Mouse (Mus musculus) small intestine, adult 2 months (tissue): ENCODE measurements around the gene Pcdh20. TPM values are rescaled to one million over a fixed set of nuclear protein-coding genes. Genes with fewer than 3 reads are reported as not detected.

Experiments used
- H3K27ac ChIP-seq: fragments of 200-500 bp; 2 replicates; pipeline ENCODE4 v1.5.1; 2012; ENCODE audit warnings: low read depth, low read length, control low read depth, inconsistent platforms; ENCODE audit not compliant: insufficient read depth
- H3K27me3 ChIP-seq: fragments of 200-500 bp; 2 replicates; pipeline ENCODE4 v1.6.1; 2012; ENCODE audit warnings: mild to moderate bottlenecking, moderate library complexity, low read length, inconsistent platforms; ENCODE audit not compliant: control insufficient read depth, insufficient read depth
- H3K36me3 ChIP-seq: fragments of 200-500 bp; 2 replicates; pipeline ENCODE4 v1.6.1; 2012; ENCODE audit warnings: mild to moderate bottlenecking, low read length, control low read depth, inconsistent platforms; ENCODE audit not compliant: control insufficient read depth, insufficient read depth
- H3K4me1 ChIP-seq: fragments of 200-500 bp; 2 replicates; pipeline ENCODE4 v1.6.1; 2012; ENCODE audit warnings: low read length, inconsistent platforms, mixed read lengths; ENCODE audit not compliant: control insufficient read depth, insufficient read depth, insufficient read length
- H3K4me3 ChIP-seq: fragments of 200-500 bp; 2 replicates; pipeline ENCODE4 v1.5.1; 2012; ENCODE audit warnings: low read depth, mild to moderate bottlenecking, control low read depth, inconsistent platforms, low read length, moderate library complexity
- CTCF ChIP-seq: fragments of 200-500 bp; IDR thresholded peaks from 2 replicates; pipeline ENCODE4 v1.5.1; 2012; ENCODE audit warnings: low read depth, mild to moderate bottlenecking, control low read depth, inconsistent platforms, low read length, moderate library complexity, mixed read lengths; ENCODE audit not compliant: insufficient replicate concordance, insufficient read length; ENCODE audit errors: extremely low read depth
- POLR2A ChIP-seq: fragments of 200-500 bp; IDR thresholded peaks from 2 replicates; pipeline ENCODE4 v1.6.1; 2012; ENCODE audit warnings: low read depth, mild to moderate bottlenecking, control low read depth, inconsistent platforms, low read length, moderate library complexity
- WGBS: fragments of 180-500 bp; shearing (Covaris S2); methylation state at CpG from one replicate; pipeline ENCODE4 v1.1.7; 2018; 5-methylcytosine and 5-hydroxymethylcytosine counted together
- polyA plus RNA-seq: library from polyadenylated mRNA; depleted of rRNA; stranded (reverse); fragments of >200 nt; gene quantifications from 2 replicates; pipeline ENCODE4 v1.2.3, GENCODE M21; 2012

Pcdh20 gene
- polyA plus RNA-seq, 1 experiment: 0.27 TPM

DNA sequence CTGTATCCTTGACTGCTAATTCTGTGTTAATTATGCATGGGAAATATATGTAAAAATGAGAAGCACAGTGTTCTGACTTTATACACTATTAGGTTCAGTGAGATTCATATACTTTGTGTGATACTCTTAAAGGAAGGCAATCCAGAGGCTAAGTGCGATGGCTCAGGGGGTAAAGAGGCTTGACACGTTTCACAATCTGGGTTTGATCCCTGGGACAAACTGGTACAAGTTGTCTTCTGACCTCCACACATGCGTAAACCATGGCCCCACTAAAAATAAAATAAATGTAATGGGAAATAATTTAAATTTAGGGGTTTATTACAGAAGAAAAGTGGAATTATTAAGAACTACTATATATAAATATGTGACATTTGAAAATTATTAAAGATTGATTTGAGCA, 8.3 kb downstream of the Pcdh20 start:
- Histone ChIP-seq H3K4me3 (no peak overlapping the region), H3K4me1 (no peaks in the 10 kb centered on the region), H3K27me3 (no peaks in the 10 kb centered on the region), H3K27ac (no peak overlapping the region), H3K36me3 (no peaks in the 10 kb centered on the region)
- WGBS: 74% methylated on average over 3 of the region's 3 CpGs
- TF ChIP-seq CTCF (no peak), POLR2A (no peak)

DNA sequence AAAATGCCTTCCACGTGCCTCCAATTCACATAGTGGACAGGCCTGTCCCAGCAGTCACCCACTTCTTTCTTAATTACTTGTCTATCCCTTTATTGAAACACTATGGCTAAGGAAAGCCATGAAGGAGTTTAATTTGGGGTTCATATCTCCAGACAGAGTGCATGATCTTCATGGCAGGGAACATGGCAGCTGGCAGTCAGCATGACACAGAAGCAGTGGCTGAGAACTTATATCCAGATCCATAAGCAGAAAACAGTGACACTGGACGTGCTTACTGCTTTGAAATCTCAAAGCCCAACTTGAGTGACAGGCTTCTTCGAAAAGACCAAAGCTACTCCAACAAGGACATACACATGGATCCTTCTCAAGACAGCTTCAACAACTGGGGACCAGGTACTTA, 10.5 kb downstream of the Pcdh20 start:
- whole genome bisulfite sequencing: 68% methylated on average over 3 of the region's 3 CpGs
- TF ChIP-seq CTCF: no peak
- TF ChIP-seq POLR2A: no peak
- Histone ChIP-seq H3K27me3 (no peaks in the 10 kb centered on the region), H3K4me1 (no peaks in the 10 kb centered on the region), H3K27ac (no peak overlapping the region), H3K36me3 (no peaks in the 10 kb centered on the region), H3K4me3 (no peak overlapping the region)

DNA sequence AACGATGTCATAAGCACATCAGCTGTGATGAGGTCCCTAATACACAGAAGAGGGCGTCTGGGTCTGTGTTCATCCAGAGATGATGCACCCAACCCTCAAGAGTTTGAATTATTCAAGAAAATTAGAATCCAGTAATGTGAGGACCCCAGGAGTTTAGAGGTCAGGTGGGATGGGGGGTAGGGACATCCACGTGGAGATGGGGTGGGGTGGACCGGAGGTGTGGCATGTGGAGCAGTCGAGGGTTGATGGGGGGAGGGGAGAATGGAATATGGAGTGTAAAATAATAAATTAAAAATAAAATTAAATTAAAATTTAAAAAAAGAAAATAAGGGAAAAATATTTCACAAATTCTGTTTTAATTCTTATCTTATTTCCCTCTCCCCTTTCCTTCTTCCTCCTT, 27.9 kb downstream of the Pcdh20 start:
- 67% methylated on average over 5 of the region's 5 CpGs for WGBS
- Histone ChIP-seq H3K4me1 (no peaks in the 10 kb centered on the region), H3K4me3 (no peak overlapping the region), H3K27ac (no peak overlapping the region), H3K27me3 (no peaks in the 10 kb centered on the region), H3K36me3 (no peaks in the 10 kb centered on the region)
- TF ChIP-seq CTCF: no peak
- TF ChIP-seq POLR2A: no peak

DNA sequence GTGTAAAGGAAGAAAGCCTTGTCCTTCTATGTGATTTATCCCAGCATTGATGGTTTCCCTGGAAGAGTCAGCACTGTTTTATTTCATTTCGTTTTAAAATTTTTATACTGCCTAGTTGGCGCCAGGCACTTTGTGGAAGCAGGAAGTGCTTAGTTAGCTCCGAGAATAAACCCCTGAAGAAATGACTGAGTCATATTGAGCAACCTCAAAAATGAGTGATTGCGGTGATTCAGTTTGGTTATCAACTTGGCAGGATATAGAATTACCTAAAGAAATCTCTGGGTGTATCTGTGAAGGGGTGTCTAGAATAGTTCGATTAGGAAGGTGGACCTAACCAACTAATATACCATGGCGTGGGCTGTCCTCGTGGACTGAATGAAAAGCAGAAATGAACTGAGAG, 41.8 kb downstream of the Pcdh20 start:
- TF ChIP-seq CTCF: no peak
- TF ChIP-seq POLR2A: no peak
- Histone ChIP-seq H3K36me3 (no peaks in the 10 kb centered on the region), H3K27ac (no peak overlapping the region), H3K27me3 (no peaks in the 10 kb centered on the region), H3K4me1 (no peaks in the 10 kb centered on the region), H3K4me3 (no peak overlapping the region)
- 81% methylated on average over 7 of the region's 7 CpGs for WGBS

DNA sequence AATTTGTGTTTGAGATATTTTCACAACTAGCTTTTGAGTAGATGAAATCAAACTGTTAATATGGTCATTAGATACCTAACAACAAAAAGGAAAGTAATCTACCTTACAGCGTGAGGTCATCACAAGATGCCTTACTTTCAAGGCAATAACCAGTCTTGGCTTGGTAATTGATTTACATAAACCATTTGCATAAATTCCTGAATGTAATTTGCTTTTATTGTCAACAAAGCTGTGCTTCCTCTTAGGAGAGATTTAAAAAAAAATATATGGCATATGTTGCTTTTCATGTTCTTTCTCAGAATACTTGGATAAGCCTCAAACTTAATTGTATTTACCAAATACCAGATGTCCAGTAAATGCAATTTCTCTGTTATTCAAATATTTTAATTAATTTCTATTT, 43.8 kb downstream of the Pcdh20 start:
- WGBS: 89% methylated on average over 1 of the region's 1 CpGs

More for the DNA sequence above, 43.8 kb downstream of the Pcdh20 start:
- H3K27ac ChIP-seq: no peak overlapping the region
- no peak overlapping the region for H3K4me3 ChIP-seq
- H3K36me3 ChIP-seq: no peaks in the 10 kb centered on the region
- no peaks in the 10 kb centered on the region for H3K27me3 ChIP-seq
- H3K4me1 ChIP-seq: no peaks in the 10 kb centered on the region
- TF ChIP-seq CTCF: no peak
- TF ChIP-seq POLR2A: no peak
